Mouse (Mus musculus) heart, adult 11 months (tissue): ENCODE measurements at regions not wholly inside any gene's neighbourhood (a gene's known extent, or its start where the extent isn't known, plus 50 kb on each side); places are given as distances from the start of the nearest gene placed in this dataset.

Experiments
- DNase-seq: peaks from one replicate; pipeline ENCODE4 v3.0.0; 2022

GRCm38 (mm10) chr15:19094061-19094810 lies 275.5 kb downstream of the Cdh10 start:
- no peak for DNase-seq

DNA sequence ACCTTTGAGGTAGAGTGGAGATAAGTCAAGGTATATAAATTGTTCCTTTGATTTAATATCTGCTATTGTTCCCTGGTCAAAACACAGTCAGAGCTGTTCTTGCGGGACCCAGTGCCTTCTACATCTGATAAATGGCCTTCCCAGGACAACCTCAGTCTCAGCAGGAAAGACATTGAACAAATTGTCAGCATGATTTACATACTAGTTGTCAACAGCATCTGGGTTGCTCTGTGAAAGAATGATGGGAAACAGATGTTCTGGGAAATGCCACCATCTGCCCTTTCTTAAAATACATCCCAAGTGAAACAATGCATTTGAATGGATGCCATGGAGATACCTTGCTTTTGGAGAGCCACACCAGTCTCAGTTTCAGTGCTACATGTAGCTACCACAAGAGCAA lies 296.2 kb downstream of the Cdh10 start:
- no peak for DNase-seq

GRCm38 (mm10) chr15:19118995-19119394 lies 300.2 kb downstream of the Cdh10 start:
- no peak for DNase-seq

- DNase-seq: no peak
Observed at GRCm38 (mm10) chr15:19127454-19127853, 308.7 kb downstream of the Cdh10 start.

- DNase-seq: no peak
Observed at GRCm38 (mm10) chr15:19129316-19129715, 310.6 kb downstream of the Cdh10 start.

GRCm38 (mm10) chr15:19153682-19154081 lies 334.9 kb downstream of the Cdh10 start:
- no peak for DNase-seq

- DNase-seq: peak; percentile 93
Observed at GRCm38 (mm10) chr15:19162119-19162888, 343.6 kb downstream of the Cdh10 start.

DNA sequence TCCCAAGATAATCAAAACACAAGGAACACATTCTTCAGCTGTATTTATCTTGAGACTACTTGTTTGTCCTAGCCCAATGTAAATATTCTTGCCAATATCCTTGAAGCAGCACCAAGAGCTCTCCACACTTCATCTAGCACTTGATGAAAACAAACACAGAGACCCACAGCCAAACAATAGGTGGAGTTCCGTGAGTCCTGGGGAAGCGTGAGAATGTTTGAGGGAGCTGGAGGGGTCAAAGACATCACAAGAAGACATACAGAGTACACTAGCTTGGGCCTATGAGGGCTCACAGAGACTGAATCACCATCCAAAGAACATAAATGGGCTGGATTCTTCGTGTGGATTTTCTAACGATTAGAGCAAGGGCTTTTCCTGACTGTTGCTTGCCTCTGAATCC lies 356.7 kb downstream of the Cdh10 start:
- DNase-seq: no peak
